Mouse (Mus musculus): Measurements from ENCODE around the gene Nhsl1.

The Nhsl1 gene

DNA sequence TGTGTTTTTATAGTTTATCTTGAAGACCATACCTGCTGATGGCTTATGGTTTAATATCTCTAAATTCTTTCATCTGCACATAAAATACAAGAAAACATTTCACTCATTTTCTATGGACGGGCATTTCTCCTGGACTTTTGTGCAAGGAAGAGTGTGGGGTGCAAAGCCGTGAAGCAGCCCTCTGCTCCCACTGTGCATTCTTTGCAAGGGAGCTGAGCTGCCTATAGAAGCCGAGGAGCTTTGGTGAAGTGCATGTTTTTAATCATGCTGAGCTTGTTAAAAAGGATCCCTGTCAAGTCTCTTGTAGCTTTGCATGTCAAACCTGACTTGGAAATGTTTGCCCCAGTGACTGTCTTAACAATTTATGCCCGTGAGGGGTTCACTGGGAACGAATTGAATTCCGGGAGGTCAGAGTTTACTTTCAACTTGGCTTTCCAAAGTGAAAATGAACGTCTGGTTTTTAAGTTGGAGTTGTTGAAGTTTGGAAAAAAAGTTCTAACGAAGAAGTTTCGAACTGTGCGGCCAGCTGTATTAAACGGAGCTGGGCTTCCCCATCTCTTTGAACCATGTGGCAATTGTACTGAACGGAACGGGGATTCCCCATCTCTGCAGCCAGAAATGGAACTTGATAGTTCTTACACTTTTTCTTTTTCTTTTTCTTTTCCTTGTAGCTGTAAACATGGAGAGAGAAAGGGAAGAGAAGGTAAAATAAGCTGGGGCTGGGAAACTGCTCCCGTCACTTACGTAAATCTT, 22.8 kb downstream of the Nhsl1 start:
- DNase-seq (ENCODE audit: low read depth, low spot score), result no peak

DNA sequence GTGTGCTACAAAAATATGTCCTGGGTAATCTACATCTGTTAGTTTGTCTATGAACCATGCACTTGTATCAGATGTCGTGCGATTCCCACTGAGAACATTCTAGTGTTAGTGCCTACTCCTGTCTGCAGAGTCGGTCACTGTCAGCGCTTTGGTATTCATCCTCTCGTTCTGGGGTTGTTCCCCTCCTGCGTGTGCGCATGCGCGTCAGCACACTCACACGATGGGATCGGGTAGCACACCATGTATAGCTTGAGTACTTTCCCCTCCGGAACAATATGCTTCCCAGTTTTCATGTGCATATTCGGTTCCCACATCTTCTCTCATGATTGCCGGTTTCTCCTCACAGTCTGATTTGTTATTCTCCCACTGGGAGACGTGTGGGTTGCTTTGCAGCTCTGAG, 28.4 kb downstream of the Nhsl1 start:
- DNase-seq (ENCODE audit: low read depth, low spot score), result peak; percentile 84

DNA sequence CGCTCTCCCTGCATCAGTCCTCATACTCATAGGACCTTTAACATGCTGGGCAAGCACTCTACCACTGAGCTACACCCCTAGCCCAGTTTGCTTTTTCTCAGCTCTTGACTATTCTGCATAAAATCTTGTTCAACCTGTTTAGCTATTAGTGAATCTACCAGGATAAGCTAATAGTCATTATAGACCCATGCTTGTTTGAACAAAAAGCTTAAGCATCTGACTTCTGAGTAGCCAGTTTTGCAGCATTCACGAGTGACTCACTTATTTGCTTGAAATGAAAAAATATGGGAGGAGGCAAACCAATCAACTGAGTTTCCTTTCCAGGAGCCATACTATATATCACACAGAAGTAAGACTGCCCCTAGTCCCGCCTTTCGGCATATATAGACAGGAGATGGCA, 32.0 kb downstream of the Nhsl1 start:
- no peak for DNase-seq (ENCODE audit: low read depth, low spot score)

DNA sequence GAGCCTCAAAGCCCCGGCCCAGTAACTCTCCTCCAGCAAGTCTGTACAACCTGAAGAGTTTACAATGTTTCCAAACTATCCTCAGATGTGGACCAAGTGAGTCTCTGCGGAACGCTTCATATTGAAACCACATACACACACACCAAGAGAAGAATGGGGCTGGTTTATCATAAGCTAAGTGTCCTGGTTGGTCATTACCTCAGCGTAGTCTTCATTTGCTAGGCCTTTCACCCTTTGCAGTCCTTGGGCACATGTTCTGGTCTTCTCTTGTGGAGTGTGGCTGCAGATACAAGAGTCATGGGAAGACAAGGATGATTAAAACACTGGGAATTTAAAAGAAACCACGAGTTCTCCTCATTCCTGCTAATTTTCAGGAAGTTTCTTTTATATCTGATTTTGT, 34.2 kb downstream of the Nhsl1 start:
- no peak for DNase-seq (ENCODE audit: low read depth, low spot score)

DNA sequence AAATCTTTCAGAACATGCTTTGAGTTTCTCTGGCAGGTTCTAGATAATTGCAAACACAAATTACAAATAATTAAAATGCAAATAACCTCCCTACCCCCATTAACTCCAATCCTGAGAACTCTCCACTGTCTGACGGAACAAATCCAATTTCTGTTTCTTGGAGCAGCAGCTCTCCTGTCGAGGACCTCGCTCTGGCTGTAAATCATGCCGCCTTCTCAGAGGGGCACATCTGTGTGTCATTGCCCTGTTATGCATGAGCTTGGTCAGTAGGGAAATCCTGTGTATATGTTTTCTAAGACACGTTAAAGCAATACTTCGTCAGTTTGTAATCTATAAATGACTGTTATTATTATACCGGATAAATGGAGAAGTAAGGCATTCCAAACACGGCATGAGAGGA, 35.3 kb downstream of the Nhsl1 start:
- no peak for DNase-seq (ENCODE audit: low read depth, low spot score)

DNA sequence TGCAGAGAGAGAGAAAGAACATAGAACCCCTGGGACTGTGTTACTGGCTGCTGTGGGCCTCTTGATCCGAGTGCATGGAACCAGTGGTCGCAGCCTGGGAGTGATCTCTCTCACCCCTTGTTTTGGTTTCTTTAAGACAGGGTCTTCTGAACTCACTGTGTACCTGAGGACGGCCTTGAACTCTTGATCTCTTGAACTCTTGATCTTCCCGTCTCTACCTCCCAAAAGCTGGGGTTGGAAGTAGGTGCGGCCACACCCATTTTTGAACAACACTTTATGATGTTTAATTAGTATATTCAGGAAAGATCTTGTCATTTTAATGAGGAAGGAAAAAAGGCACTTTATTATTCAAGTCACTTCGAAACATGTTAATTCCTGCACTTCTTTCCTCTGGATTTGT, 37.7 kb downstream of the Nhsl1 start:
- DNase-seq (ENCODE audit: low read depth, low spot score), result peak; percentile 84

DNA sequence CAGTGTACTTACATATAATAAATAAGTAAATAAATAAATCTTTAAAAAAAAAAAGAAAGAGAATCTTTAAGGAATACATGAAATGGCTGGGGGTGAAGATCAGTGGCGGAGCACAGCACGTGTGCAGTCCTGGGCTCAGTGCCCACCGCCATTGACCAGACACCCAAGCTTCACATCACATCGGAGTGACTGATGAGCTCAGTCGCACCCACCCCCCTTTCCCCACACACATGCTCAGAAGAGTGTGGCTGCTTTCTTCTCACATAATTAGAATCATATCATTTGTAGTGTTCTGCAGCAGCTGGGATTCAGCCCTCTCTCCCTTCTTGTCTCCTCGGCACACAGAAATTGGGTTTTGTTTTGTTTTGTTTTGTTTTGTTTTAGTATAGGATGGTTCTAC, 38.4 kb downstream of the Nhsl1 start:
- no peak for DNase-seq (ENCODE audit: low read depth, low spot score)

DNA sequence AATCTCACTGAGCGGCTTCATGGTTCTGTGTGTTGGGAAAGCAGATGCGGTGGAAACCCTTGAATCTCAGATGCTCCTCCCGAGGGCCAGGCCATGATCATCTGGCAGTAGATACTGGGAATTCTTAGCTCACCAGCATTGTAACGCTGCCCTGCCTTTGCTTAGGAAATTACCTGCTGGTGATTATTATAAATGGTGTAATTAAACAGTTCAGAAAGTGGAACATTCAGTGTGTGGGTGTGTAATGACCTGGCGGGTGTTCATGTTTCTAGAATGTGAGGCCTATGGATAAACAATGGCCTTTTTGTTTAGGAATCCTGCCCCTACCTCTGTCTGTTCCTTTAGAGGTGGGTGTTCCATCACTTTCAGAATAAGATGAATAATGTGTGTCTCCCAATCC, 39.7 kb downstream of the Nhsl1 start:
- no peak for DNase-seq (ENCODE audit: low read depth, low spot score)

DNA sequence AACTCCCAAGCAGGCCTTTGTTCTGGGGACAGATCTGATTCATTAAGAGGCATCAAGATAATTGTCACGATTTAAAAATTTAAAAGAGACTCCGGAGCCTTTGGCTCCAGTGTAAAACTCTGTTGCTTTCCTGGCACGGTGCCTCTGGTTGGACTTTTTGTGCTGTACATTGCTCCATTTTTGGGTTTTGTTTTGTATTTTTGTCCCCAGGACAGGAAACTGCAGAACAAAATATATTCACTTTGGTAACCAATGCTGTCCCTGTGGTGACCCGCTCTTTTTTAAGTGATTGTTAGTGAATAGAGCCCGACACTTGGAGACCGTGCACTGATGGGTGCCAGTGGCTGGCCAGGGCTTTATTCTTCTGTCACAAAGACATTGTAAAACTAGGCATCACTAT, 41.4 kb downstream of the Nhsl1 start:
- DNase-seq (ENCODE audit: low read depth, low spot score), result no peak

DNA sequence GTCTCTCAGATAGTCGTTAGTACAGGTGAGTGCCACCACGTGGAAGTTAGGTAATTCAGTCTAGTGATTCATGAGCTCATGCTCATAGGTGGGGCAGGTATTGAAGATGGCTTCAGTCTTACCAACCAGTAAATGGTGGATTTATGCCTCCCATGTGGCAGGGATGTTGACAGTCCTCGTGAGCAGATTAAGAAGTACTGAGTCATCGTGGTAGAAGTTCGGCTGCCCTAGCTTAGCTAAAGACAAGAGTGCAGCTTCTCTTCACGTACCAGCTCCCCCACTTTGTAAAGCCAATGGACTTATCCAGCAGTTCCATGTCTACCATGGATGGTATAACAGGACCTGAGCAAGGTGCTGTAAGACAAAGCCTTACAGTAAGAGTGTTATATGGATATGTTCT, 46.6 kb downstream of the Nhsl1 start:
- no peak for DNase-seq (ENCODE audit: low read depth, low spot score)

DNA sequence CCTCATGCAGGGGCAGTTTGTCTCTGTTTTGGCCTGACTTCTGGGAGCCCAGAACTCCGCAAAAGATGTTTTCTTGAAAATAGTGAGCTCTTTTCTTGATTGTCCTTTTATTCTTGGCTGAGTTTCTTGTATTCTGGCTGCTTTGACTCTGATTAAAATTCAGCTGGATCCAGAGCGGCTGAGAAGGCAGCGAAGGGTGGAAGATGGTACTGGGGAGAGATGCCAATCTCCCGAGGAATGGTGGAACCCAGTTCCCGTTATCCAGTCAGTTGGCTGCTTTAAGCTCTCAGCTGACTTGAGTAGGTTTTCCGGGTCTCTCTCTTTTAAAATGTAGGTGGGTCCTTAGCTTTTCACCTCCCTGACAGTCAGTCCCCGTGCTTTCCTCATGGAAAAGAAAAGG, 47.9 kb downstream of the Nhsl1 start:
- DNase-seq (ENCODE audit: low read depth, low spot score), result no peak

DNA sequence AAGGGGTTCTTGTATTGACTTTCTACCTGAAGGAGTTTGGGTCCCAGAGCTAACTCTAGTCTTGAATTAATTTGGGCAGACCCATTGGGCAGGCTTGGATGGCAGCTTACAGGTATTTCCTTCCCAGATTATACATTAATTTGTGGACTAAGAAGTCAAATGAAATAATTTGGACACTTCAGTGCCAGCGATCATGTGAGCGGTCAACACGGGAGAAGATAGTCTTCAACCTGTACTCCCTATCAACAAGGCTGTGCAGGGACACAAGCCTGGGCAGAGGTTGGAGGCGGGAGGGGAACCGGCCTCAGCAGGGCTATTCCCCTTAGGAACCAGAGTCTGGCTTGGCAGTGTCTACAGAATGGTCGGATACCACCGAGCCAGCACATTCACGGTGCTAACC, 49.3 kb downstream of the Nhsl1 start:
- no peak for DNase-seq (ENCODE audit: low read depth, low spot score)

DNA sequence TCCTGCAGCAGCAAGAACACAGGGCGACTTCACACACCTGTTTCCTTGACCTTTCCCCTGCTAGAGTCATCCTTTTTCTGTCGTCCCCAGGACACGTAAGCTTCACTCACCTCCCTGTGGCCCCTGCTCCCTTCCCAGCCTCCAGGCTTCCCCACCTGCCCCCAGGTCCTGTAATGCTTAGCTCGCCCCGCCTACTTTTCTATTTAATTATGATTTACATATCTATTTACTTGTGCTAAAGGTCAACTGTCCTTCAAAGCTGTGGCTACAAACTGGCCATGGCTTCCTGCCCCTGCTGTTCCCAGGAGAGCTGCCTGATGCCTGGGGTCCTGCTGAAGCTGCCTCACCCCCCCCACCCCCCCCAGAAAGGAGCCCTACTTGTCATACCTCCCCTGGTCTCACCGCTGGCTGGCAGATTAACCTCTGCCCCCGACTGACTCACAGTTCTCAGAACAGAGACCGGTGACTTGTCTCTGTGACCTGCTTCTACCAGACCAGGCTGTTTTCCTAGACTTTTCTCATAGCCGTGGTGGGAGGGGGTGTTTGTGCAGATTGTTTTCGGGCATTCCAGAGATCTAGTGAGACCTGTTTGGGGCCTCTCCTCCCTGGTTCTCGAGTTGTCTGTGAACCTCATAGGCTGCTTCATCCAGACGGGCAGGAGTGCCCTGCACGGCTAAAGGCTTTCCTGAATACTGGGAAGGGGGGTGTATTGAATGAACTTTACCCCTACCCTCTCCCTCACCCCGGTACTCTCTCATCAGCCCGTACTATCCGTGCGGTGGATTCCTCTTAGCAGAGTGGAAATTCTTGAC, 51.9 kb downstream of the Nhsl1 start:
- DNase-seq (ENCODE audit: low read depth, low spot score), result peak; percentile 55

DNA sequence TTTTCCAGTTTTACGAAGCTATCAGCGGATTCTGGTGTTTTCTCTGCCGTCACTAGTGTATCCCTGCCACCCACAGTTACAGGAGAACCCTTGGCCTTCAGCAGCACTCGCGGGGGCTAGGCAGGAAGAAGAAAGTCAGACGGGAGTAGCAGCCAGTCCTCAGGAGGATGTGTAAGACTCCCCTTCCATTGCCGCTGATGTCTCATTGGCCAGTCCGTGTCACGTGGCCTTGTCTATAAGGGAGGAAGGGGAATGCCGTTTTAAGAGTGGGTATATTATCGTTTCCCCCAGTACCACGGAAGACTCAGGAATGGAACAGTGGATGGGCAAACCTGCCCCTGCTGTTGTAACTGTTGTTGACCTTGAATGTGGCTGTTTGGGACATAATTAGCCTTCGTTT, 53.1 kb downstream of the Nhsl1 start:
- peak; percentile 90 for DNase-seq (ENCODE audit: low read depth, low spot score)

DNA sequence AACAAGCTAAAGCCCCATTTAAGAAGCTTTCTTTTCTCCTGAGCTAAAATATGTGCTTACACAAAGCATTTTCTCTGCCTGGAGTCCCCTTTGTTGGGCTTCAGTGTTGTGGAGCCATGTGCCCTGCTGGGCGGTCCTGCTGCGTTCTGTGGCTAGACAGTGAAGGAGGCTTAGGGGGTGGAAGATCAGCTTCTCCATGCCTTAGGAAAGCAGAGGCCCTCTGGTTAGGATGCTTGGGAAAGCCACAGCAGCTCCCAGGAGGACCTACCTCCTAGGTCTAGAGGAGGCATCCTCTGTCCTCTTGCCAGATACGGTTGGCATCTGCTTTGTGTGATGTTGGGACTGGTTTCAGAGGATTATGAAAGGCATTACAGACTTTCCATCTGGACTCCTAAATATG, 56.5 kb downstream of the Nhsl1 start:
- peak; percentile 41 for DNase-seq (ENCODE audit: low read depth, low spot score)

DNA sequence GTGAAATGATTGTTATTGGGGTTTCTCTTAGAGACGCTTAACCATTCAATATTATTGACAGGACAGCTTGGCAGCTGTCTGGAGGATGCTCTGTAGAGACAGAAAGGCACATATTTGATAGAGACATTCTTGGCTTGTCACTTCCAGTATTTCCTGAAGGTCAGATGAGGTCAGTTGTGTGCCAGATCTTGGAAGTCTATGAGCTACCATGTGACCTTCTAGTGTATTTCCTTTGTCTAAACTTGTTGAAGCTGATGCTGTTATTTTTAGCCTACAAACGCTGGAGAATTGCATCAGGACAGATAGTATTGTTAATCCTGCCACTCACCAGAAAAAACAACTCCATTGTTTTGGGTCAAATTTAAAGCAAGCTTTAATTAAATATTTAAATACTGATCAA, 66.0 kb downstream of the Nhsl1 start:
- no peak for DNase-seq (ENCODE audit: low read depth, low spot score)

DNA sequence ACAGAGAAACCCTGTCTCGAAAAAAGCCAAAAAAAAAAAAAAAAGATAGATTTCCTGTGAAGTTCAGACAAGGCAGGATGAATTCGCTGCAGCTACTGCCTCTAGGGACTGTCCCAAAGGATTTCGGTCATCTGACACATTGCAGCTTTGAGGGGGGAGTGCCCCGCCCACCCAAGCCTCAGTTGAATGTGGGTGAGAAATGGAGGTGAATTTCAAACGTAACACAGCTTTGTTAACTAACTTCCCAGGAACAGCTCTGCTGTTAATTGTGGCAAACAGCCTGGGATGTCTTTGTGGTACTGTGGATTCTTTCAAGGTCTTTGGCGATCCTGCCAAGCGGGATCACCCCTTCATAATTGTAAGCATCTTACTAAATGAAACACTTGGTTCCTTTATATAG, 67.4 kb downstream of the Nhsl1 start:
- DNase-seq (ENCODE audit: low read depth, low spot score), result no peak

DNA sequence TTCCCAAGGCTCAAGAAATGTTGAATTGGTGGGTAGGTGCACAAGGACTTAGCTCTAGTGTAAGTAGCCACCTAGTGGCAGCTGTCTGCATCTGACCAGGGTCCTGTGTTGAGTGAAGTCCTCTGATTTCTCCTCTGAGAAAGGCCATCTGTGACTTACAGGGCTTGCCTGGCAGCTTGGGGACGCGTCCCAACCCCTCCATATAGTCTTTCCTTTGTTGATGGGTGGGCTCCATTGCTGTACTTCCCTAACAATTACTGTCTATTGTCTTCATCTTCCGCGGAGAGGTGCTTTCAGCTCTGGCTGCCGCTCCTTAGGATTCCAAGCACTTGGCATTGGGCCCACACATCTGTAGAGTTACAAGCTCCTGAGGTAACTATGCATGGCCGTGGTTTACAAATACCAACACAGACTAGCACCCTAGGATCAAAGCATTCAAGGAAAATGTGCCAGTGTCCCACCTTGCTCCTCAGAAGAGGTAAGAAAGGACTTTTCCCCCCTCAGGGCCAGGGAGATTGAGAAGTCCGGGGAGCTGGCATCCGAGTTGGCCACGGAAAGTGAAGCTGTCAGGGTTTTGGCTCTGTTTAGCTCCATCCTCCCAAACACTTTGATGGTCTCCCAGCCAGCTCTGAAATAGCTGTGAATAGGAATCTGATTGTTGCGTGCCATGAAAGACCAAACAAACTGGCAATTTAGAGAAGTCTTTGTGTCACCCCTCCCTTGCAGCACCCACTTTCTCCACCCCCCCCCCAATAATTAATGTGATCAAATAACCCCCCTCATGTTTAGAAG, 70.2 kb downstream of the Nhsl1 start:
- peak; percentile 92 for DNase-seq (ENCODE audit: low read depth, low spot score)

DNA sequence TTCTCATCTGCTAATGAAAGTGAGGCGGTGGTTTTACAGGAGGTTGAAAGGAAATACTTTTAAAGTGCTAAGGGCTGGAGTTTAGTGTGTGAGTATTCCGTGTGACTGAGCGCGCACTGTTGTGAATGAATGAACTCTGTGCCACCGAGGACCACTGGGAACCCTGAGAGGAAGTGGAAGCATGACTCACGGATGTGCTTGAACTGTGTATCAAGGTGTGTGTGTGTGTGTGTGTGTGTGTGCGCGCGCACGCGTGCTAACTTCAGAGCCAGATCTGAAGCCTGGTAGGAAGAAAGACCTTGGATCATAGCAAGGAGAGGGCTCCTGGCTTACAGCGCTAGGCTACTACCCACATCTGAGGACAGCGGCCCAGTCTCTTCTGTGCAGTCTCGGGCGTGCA, 71.2 kb downstream of the Nhsl1 start:
- DNase-seq (ENCODE audit: low read depth, low spot score), result peak; percentile 34

DNA sequence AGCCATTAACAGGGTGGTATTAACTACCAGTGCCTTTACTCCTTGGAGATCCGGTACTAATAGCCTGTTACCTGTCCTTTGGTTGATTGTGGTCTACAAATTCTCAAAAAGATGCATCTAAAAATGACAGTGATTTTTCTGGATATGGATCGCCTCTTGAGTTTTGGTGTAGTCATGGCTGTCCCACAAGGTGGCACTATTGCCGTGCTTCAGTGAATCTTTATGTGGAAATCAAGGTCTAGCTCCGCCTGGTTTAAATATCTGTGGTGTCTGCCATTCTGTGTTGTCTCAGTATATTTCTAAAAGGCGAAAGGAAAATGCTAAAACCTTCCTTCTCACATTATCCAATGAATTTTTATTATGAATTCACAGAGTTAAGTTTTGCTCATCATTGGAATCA, 72.8 kb downstream of the Nhsl1 start:
- peak; percentile 66 for DNase-seq (ENCODE audit: low read depth, low spot score)

DNA sequence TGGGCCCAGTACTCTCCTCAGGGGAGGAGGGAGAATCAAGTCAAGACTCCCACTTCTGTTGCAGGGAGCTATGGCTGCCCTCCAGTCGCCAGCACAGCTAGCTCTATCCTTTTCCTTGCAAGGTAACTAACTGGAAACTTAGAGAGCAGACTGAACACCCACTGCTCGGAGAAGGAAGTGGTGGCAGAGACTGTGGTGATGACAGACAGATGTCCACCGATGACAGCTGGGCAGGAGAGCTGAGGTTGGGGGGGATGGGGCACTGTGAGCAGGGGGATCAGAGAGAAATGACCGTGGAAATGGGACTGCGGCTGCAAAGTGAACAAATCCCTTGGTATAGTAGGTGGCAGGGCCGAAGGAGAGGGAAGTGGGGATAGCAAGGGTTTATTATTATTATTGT, 73.5 kb downstream of the Nhsl1 start:
- DNase-seq (ENCODE audit: low read depth, low spot score), result no peak

DNA sequence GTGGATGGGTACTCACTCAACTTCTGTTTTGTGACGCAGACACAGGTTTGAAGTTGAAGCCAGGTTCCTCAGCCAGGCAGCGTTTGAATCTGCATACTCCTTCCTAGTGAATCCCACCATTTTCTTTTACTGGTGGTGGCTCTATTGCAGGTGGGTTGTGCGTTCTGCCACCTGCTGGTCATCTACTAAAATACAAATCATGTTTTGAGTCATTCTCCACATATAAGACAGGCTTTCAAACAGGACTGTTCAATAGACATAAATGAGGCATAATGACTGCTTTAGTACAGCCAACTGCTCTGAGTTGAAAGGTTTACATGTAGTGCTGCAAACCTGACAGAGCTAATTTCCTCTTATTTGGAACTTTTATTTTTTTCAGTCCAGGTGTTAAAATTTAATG, 75.0 kb downstream of the Nhsl1 start:
- DNase-seq (ENCODE audit: low read depth, low spot score), result peak; percentile 77

DNA sequence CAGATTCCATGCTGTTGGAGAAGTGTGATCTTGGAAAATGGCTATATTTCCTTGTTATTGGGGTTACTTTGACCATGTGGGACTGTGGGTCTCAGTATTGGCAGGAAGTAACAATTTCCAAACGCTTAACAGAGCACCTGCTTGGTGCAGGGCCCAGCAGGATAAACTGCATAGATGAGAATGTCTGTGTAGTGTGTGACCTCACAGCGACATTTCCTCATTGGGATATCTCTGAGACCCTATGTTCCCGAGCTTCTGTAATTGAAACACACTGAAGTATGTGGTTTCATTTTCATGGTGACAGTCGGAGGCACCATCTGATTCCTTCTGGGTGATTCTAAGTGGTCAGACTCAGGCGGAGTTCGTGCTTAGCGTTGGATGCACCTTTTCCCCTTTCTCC, 75.5 kb downstream of the Nhsl1 start:
- DNase-seq (ENCODE audit: low read depth, low spot score), result no peak

All from R1 (cell line).